Mouse (Mus musculus) heart, embryonic 10.5 days (tissue): ENCODE measurements at regions not wholly inside any gene's neighbourhood (a gene's known extent, or its start where the extent isn't known, plus 50 kb on each side); places are given as distances from the start of the nearest gene placed in this dataset.

Source experiments
- DNase-seq: peaks from one replicate; pipeline ENCODE4 v3.0.0-alpha.2; 2017; ENCODE audit warnings: low spot score
- H3K27ac ChIP-seq: fragments of 300-500 bp; sonication (generic); 2 replicates; pipeline ENCODE4 v1.5.1; 2016; ENCODE audit warnings: mild to moderate bottlenecking
- H3K27me3 ChIP-seq: fragments of 300-500 bp; sonication (generic); 2 replicates; pipeline ENCODE4 v1.6.1; 2016; ENCODE audit warnings: mild to moderate bottlenecking; ENCODE audit not compliant: poor library complexity, insufficient read depth, severe bottlenecking
- H3K36me3 ChIP-seq: fragments of 300-500 bp; sonication (generic); 2 replicates; pipeline ENCODE4 v1.6.1; 2016; ENCODE audit warnings: mild to moderate bottlenecking, moderate library complexity
- H3K4me1 ChIP-seq: fragments of 300-500 bp; sonication (generic); 2 replicates; pipeline ENCODE4 v1.6.1; 2016; ENCODE audit warnings: mild to moderate bottlenecking
- H3K4me3 ChIP-seq: fragments of 300-500 bp; sonication (generic); 2 replicates; pipeline ENCODE4 v1.5.1; 2016; ENCODE audit warnings: mild to moderate bottlenecking, moderate library complexity
- H3K9me3 ChIP-seq: fragments of 300-500 bp; sonication (generic); 2 replicates; pipeline ENCODE4 v1.6.1; 2016; ENCODE audit warnings: mild to moderate bottlenecking, moderate library complexity
- WGBS: fragments of 180-500 bp; shearing (Covaris S2); methylation state at CpG from one replicate; pipeline ENCODE4 v1.1.7; 2016; 5-methylcytosine and 5-hydroxymethylcytosine counted together

- H3K4me1 ChIP-seq = peaks cover 8% of the 10 kb centered on the region; the same call in 1 of the 2 replicates
- H3K36me3 ChIP-seq = no peaks in the 10 kb centered on the region
- no peaks in the 10 kb centered on the region for H3K9me3 ChIP-seq
- DNase-seq = no peak
- no peak overlapping the region for H3K4me3 ChIP-seq
- WGBS = 19% methylated on average over 8 of the region's 8 CpGs
- H3K27ac ChIP-seq = no peak overlapping the region
- no peaks in the 10 kb centered on the region for H3K27me3 ChIP-seq
These were observed 395.2 kb upstream of the Kazn start for GRCm38 (mm10) chr4:142634398-142634797.

GRCm38 (mm10) chr4:142633667-142634350, 394.6 kb upstream of the Kazn start:
- peaks cover 8% of the 10 kb centered on the region; the same call in 1 of the 2 replicates for H3K4me1 ChIP-seq
- no peaks in the 10 kb centered on the region for H3K27me3 ChIP-seq
- no peak overlapping the region for H3K4me3 ChIP-seq
- no peaks in the 10 kb centered on the region for H3K36me3 ChIP-seq
- H3K27ac ChIP-seq = no peak overlapping the region
- no peaks in the 10 kb centered on the region for H3K9me3 ChIP-seq
- 55% methylated on average over 13 of the region's 13 CpGs for WGBS
- no peak for DNase-seq

- 82% methylated on average over 8 of the region's 8 CpGs for WGBS
- no peak for DNase-seq
- Histone ChIP-seq H3K9me3 (no peaks in the 10 kb centered on the region), H3K27me3 (no peaks in the 10 kb centered on the region), H3K27ac (no peak overlapping the region), H3K4me3 (no peak overlapping the region), H3K4me1 (peaks cover 9% of the 10 kb centered on the region; the same call in 1 of the 2 replicates), H3K36me3 (no peaks in the 10 kb centered on the region)
These were observed 387.4 kb upstream of the Kazn start for GRCm38 (mm10) chr4:142626503-142627194.

GRCm38 (mm10) chr4:142625456-142625855, 386.3 kb upstream of the Kazn start:
- peaks cover 9% of the 10 kb centered on the region; the same call in 1 of the 2 replicates for H3K4me1 ChIP-seq
- H3K4me3 ChIP-seq = no peak overlapping the region
- no peaks in the 10 kb centered on the region for H3K27me3 ChIP-seq
- no peak for DNase-seq
- H3K9me3 ChIP-seq = no peaks in the 10 kb centered on the region
- no peaks in the 10 kb centered on the region for H3K36me3 ChIP-seq
- H3K27ac ChIP-seq = no peak overlapping the region
- WGBS = 31% methylated on average over 3 of the region's 3 CpGs

- Histone ChIP-seq H3K27me3 (no peaks in the 10 kb centered on the region), H3K4me1 (peaks cover 9% of the 10 kb centered on the region; the same call in 1 of the 2 replicates), H3K27ac (no peak overlapping the region), H3K4me3 (no peak overlapping the region), H3K36me3 (no peaks in the 10 kb centered on the region), H3K9me3 (no peaks in the 10 kb centered on the region)
- 51% methylated on average over 17 of the region's 17 CpGs for WGBS
- DNase-seq = no peak
These were observed 383.1 kb upstream of the Kazn start for GRCm38 (mm10) chr4:142622151-142622861.

- no peaks in the 10 kb centered on the region for H3K36me3 ChIP-seq
- H3K27me3 ChIP-seq = no peaks in the 10 kb centered on the region
- 75% methylated on average over 8 of the region's 8 CpGs for WGBS
- H3K4me1 ChIP-seq = peaks cover 9% of the 10 kb centered on the region; the same call in 1 of the 2 replicates
- no peaks in the 10 kb centered on the region for H3K9me3 ChIP-seq
- H3K27ac ChIP-seq = no peak overlapping the region
- H3K4me3 ChIP-seq = no peak overlapping the region
- DNase-seq = no peak
These were observed 380.2 kb upstream of the Kazn start for GRCm38 (mm10) chr4:142619396-142619795.

GRCm38 (mm10) chr4:142618770-142619169, 379.6 kb upstream of the Kazn start:
- no peak for DNase-seq
- Histone ChIP-seq H3K4me3 (no peak overlapping the region), H3K27me3 (no peaks in the 10 kb centered on the region), H3K9me3 (no peaks in the 10 kb centered on the region), H3K4me1 (peaks cover 9% of the 10 kb centered on the region; the same call in 1 of the 2 replicates), H3K36me3 (no peaks in the 10 kb centered on the region), H3K27ac (no peak overlapping the region)
- 43% methylated on average over 4 of the region's 4 CpGs for WGBS

GRCm38 (mm10) chr4:142617676-142618075, 378.5 kb upstream of the Kazn start:
- H3K9me3 ChIP-seq = no peaks in the 10 kb centered on the region
- H3K27me3 ChIP-seq = no peaks in the 10 kb centered on the region
- 57% methylated on average over 5 of the region's 5 CpGs for WGBS
- DNase-seq = no peak
- H3K36me3 ChIP-seq = no peaks in the 10 kb centered on the region
- H3K4me3 ChIP-seq = no peak overlapping the region
- H3K4me1 ChIP-seq = peaks cover 9% of the 10 kb centered on the region; the same call in 1 of the 2 replicates
- H3K27ac ChIP-seq = no peak overlapping the region

GRCm38 (mm10) chr4:142616901-142617300, 377.7 kb upstream of the Kazn start:
- Histone ChIP-seq H3K27ac (no peak overlapping the region), H3K4me3 (no peak overlapping the region), H3K27me3 (no peaks in the 10 kb centered on the region), H3K9me3 (no peaks in the 10 kb centered on the region), H3K4me1 (peaks cover 2% of the 10 kb centered on the region; the same call in 1 of the 2 replicates), H3K36me3 (no peaks in the 10 kb centered on the region)
- WGBS = 76% methylated on average over 7 of the region's 7 CpGs
- DNase-seq = no peak

GRCm38 (mm10) chr4:142605098-142605497, 365.9 kb upstream of the Kazn start:
- no peak for DNase-seq

GRCm38 (mm10) chr4:142597214-142597613, 358.0 kb upstream of the Kazn start:
- Histone ChIP-seq H3K27ac (no peak overlapping the region), H3K4me1 (peaks cover 9% of the 10 kb centered on the region; the same call in 1 of the 2 replicates), H3K4me3 (no peak overlapping the region), H3K27me3 (no peaks in the 10 kb centered on the region), H3K9me3 (no peaks in the 10 kb centered on the region), H3K36me3 (no peaks in the 10 kb centered on the region)
- WGBS = 56% methylated on average over 4 of the region's 4 CpGs
- DNase-seq = no peak

More at GRCm38 (mm10) chr4:142605098-142605497, 365.9 kb upstream of the Kazn start:
- Histone ChIP-seq H3K4me3 (no peak overlapping the region), H3K27ac (no peak overlapping the region), H3K27me3 (no peaks in the 10 kb centered on the region), H3K36me3 (no peaks in the 10 kb centered on the region), H3K9me3 (no peaks in the 10 kb centered on the region; the same call in 1 of the 2 replicates), H3K4me1 (no peaks in the 10 kb centered on the region)
- 76% methylated on average over 3 of the region's 3 CpGs for WGBS

GRCm38 (mm10) chr4:142589084-142589741, 350.0 kb upstream of the Kazn start:
- Histone ChIP-seq H3K36me3 (no peaks in the 10 kb centered on the region), H3K27ac (no peak overlapping the region), H3K4me3 (no peak overlapping the region), H3K9me3 (no peaks in the 10 kb centered on the region), H3K4me1 (peaks cover 4% of the 10 kb centered on the region; the same call in 1 of the 2 replicates), H3K27me3 (peaks cover 5% of the 10 kb centered on the region; the same call in 1 of the 2 replicates)
- no peak for DNase-seq
- WGBS = 75% methylated on average over 7 of the region's 7 CpGs
